Mouse (Mus musculus): Measurements from ENCODE around the gene Pirt. TPM values are rescaled to one million over a fixed set of nuclear protein-coding genes. Genes with fewer than 3 reads are reported as not detected.
A peak's percentile ranks its signal among the peaks of the same experiment; 100 is the strongest.

Gene Pirt
- polyA plus RNA-seq, 1 experiment from 2014 or later: 8.0 TPM

- H3K4me1 ChIP-seq (replicated peaks): peaks cover 38% of the 10 kb centered on the region
- ATAC-seq (replicated peaks; ENCODE audit: insufficient number of reproducible peaks, insufficient read depth, low FRiP score, low read depth): peak; percentile 85
- peak overlapping the region; percentile 56 for H3K4me2 ChIP-seq
- peaks cover 13% of the 10 kb centered on the region; the same call in 1 of the 2 replicates for H3K27me3 ChIP-seq
- no peaks in the 10 kb centered on the region for H3K36me3 ChIP-seq
- no peaks in the 10 kb centered on the region for H3K9me3 ChIP-seq (replicated peaks)
- peak overlapping the region; percentile 34 for H3K4me3 ChIP-seq
- WGBS: 17% methylated on average over 17 of the region's 17 CpGs
- H3K27ac ChIP-seq: peak overlapping the region; percentile 87
- peak overlapping the region; percentile 31 for H3K9ac ChIP-seq
Observed at GRCm38 (mm10) chr11:66912531-66913458, 1.0 kb downstream of the Pirt start.

DNA sequence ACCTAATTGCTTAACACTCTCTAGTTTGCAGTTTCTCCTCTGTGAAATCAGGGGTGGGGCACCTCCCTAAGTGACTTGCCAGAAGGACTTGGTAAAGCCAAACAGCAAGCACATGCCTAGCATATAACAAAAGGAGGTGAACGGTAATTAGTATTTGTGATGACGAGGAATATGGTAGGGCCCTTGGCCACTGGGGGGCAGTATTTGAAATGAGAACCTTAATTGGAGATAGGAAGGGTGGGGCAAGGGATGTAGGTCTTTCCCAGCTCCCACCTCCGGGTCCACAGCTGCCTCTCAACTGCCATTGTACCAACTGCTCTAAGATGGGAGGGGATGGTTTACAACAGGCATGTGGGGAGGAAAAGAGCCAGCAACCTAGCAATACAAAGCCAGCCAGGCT is 2.5 kb downstream of the Pirt start:
- H3K36me3 ChIP-seq: no peaks in the 10 kb centered on the region
- 0 out of 2 replicates have a peak overlapping the region, but pooled peaks have one; percentile 87 for H3K27ac ChIP-seq
- no peak overlapping the region for H3K4me3 ChIP-seq
- no peak overlapping the region for H3K4me2 ChIP-seq
- ATAC-seq (replicated peaks; ENCODE audit: insufficient number of reproducible peaks, insufficient read depth, low FRiP score, low read depth): no peak
- 35% methylated on average over 3 of the region's 3 CpGs for WGBS
- H3K4me1 ChIP-seq (replicated peaks): peaks cover 38% of the 10 kb centered on the region
- no peak overlapping the region for H3K9ac ChIP-seq
- peaks cover 13% of the 10 kb centered on the region; the same call in 1 of the 2 replicates for H3K27me3 ChIP-seq
- H3K9me3 ChIP-seq (replicated peaks): no peaks in the 10 kb centered on the region

DNA sequence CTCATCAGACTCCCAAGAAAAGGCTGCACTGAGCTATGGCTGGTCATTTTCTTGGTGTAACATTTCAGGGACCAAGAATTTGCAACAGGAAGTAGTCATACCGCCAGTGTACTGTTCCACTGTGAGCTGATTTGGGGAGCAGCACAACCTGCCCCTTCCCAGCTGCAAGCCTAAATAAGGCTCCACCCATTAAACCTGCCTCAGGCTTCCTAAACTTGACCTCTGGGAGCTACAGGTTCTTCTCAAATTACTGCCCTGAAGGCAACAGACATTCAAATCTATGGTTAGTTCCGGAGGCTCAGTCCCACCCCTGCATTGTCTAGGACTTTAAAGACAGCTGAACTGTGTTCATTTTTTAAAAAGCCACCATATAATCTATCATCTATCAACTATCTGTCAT is 8.2 kb downstream of the Pirt start:
- Histone ChIP-seq H3K27me3 (peaks cover 13% of the 10 kb centered on the region; the same call in 1 of the 2 replicates), H3K4me3 (no peak overlapping the region), H3K9ac (no peak overlapping the region), H3K9me3 (replicated peaks) (no peaks in the 10 kb centered on the region), H3K27ac (no peak overlapping the region), H3K4me2 (no peak overlapping the region), H3K4me1 (replicated peaks) (0 out of 2 replicates have a peak, but pooled peaks cover 1% of the 10 kb centered on the region), H3K36me3 (no peaks in the 10 kb centered on the region)
- ATAC-seq (replicated peaks; ENCODE audit: insufficient number of reproducible peaks, insufficient read depth, low FRiP score, low read depth): no peak
- 72% methylated on average over 2 of the region's 2 CpGs for WGBS

GRCm38 (mm10) chr11:66924095-66924823 is 12.5 kb downstream of the Pirt start:
- no peak for ATAC-seq (replicated peaks; ENCODE audit: insufficient number of reproducible peaks, insufficient read depth, low FRiP score, low read depth)
- Histone ChIP-seq H3K4me1 (replicated peaks) (no peaks in the 10 kb centered on the region), H3K36me3 (no peaks in the 10 kb centered on the region), H3K27ac (no peak overlapping the region), H3K4me2 (no peak overlapping the region), H3K4me3 (no peak overlapping the region), H3K27me3 (peaks cover 11% of the 10 kb centered on the region; the same call in 1 of the 2 replicates), H3K9ac (no peak overlapping the region), H3K9me3 (replicated peaks) (no peaks in the 10 kb centered on the region)
- WGBS: 80% methylated on average over 11 of the region's 11 CpGs

GRCm38 (mm10) chr11:66928311-66928710 is 16.5 kb downstream of the Pirt start:
- H3K27ac ChIP-seq: no peak overlapping the region
- no peaks in the 10 kb centered on the region for H3K9me3 ChIP-seq (replicated peaks)
- no peak overlapping the region for H3K9ac ChIP-seq
- no peak for ATAC-seq (replicated peaks; ENCODE audit: insufficient number of reproducible peaks, insufficient read depth, low FRiP score, low read depth)
- H3K4me2 ChIP-seq: no peak overlapping the region
- H3K27me3 ChIP-seq: peaks cover 2% of the 10 kb centered on the region; the same call in 1 of the 2 replicates
- no peaks in the 10 kb centered on the region for H3K36me3 ChIP-seq
- 68% methylated on average over 3 of the region's 3 CpGs for WGBS
- H3K4me1 ChIP-seq (replicated peaks): no peaks in the 10 kb centered on the region
- no peak overlapping the region for H3K4me3 ChIP-seq

GRCm38 (mm10) chr11:66932827-66933599 is 21.2 kb downstream of the Pirt start:
- Histone ChIP-seq H3K4me1 (replicated peaks) (no peaks in the 10 kb centered on the region), H3K27ac (no peak overlapping the region), H3K4me2 (no peak overlapping the region), H3K4me3 (no peak overlapping the region), H3K9me3 (replicated peaks) (no peaks in the 10 kb centered on the region), H3K36me3 (no peaks in the 10 kb centered on the region), H3K27me3 (no peaks in the 10 kb centered on the region; the same call in 1 of the 2 replicates), H3K9ac (no peak overlapping the region)
- WGBS: 70% methylated on average over 9 of the region's 9 CpGs
- ATAC-seq (replicated peaks; ENCODE audit: insufficient number of reproducible peaks, insufficient read depth, low FRiP score, low read depth): no peak

DNA sequence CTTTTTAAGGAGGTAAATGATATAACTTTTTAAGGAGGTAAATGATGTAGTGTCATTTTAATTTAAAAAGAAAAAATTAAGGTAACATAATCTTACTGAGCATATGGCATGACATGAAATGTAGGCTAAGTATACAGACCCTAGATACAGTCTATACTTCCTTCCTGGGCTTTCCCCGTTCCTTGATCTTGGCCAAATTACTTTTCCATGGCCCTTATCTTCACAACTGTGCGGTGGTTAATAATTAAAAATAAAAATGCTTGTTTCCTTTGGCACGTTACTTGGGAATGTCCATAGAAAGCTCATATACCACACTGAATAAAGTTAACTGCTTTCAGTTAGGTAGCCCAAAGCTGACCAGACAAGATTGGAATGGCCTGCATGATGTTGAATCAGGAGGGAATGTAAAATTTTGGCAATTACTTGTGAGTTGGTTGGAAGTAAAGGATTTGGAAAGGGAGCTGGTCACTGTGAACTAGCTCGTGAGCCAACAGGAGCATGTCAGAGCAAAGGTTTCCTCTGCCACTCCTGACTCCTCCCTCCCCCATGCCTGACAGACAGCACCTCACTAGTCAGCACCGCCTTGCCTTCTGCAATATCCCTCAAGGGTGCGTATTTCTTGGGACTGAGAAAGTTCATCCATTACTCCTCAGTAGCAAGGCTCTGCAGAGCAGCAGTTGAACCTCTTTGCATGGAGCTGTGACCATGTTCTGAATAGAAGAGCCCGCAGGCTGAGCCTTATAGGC is 22.8 kb downstream of the Pirt start:
- ATAC-seq (replicated peaks; ENCODE audit: insufficient number of reproducible peaks, insufficient read depth, low FRiP score, low read depth): no peak
- Histone ChIP-seq H3K36me3 (no peaks in the 10 kb centered on the region), H3K9ac (no peak overlapping the region), H3K4me2 (no peak overlapping the region), H3K4me1 (replicated peaks) (no peaks in the 10 kb centered on the region), H3K4me3 (no peak overlapping the region), H3K27me3 (no peaks in the 10 kb centered on the region; the same call in 1 of the 2 replicates), H3K27ac (no peak overlapping the region), H3K9me3 (replicated peaks) (no peaks in the 10 kb centered on the region)
- 73% methylated on average over 7 of the region's 7 CpGs for WGBS

DNA sequence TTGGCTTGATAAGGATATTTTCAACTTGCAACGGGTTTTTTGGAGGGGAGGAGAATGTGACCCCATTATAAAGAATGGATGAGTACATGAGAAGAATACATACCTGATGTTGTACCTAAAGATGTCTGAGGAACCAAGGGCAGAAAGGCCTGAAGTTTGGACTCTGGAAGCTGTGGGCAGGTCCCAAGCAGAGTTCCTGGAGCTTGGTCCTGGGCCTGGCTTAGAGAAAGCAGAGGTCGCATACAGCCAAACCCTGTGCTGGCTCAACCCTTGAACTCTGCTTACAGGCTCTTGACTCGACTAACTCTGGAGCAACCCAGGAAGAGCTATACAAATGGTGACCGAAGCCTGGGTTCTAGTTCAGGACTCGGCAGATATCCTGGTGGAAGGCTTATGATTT is 30.2 kb downstream of the Pirt start:
- 78% methylated on average over 5 of the region's 5 CpGs for WGBS
- H3K4me2 ChIP-seq: no peak overlapping the region
- no peaks in the 10 kb centered on the region for H3K27me3 ChIP-seq
- H3K9me3 ChIP-seq (replicated peaks): no peaks in the 10 kb centered on the region
- no peak for ATAC-seq (replicated peaks; ENCODE audit: insufficient number of reproducible peaks, insufficient read depth, low FRiP score, low read depth)
- no peak overlapping the region for H3K9ac ChIP-seq
- no peaks in the 10 kb centered on the region for H3K4me1 ChIP-seq (replicated peaks)
- H3K36me3 ChIP-seq: no peaks in the 10 kb centered on the region
- no peak overlapping the region for H3K4me3 ChIP-seq
- H3K27ac ChIP-seq: no peak overlapping the region

- Histone ChIP-seq H3K27ac (no peak overlapping the region), H3K4me2 (no peak overlapping the region), H3K27me3 (no peaks in the 10 kb centered on the region), H3K4me1 (replicated peaks) (no peaks in the 10 kb centered on the region), H3K4me3 (no peak overlapping the region), H3K9me3 (replicated peaks) (no peaks in the 10 kb centered on the region), H3K9ac (no peak overlapping the region), H3K36me3 (no peaks in the 10 kb centered on the region)
- 71% methylated on average over 2 of the region's 2 CpGs for WGBS
- ATAC-seq (replicated peaks; ENCODE audit: insufficient number of reproducible peaks, insufficient read depth, low FRiP score, low read depth): no peak
Observed at GRCm38 (mm10) chr11:66945224-66945767, 33.5 kb downstream of the Pirt start.

- no peak overlapping the region for H3K9ac ChIP-seq
- H3K27me3 ChIP-seq: no peaks in the 10 kb centered on the region
- no peak overlapping the region for H3K4me3 ChIP-seq
- no peaks in the 10 kb centered on the region for H3K36me3 ChIP-seq
- H3K4me1 ChIP-seq (replicated peaks): no peaks in the 10 kb centered on the region
- H3K27ac ChIP-seq: no peak overlapping the region
- H3K9me3 ChIP-seq (replicated peaks): no peaks in the 10 kb centered on the region
- 53% methylated on average over 6 of the region's 6 CpGs for WGBS
- H3K4me2 ChIP-seq: no peak overlapping the region
- ATAC-seq (replicated peaks; ENCODE audit: insufficient number of reproducible peaks, insufficient read depth, low FRiP score, low read depth): no peak
Observed at GRCm38 (mm10) chr11:66946521-66946920, 34.7 kb downstream of the Pirt start.

All from heart, embryonic 15.5 days (tissue).